ENCODE assay signal across 22 mouse cellular contexts in the genomic region with DNA sequence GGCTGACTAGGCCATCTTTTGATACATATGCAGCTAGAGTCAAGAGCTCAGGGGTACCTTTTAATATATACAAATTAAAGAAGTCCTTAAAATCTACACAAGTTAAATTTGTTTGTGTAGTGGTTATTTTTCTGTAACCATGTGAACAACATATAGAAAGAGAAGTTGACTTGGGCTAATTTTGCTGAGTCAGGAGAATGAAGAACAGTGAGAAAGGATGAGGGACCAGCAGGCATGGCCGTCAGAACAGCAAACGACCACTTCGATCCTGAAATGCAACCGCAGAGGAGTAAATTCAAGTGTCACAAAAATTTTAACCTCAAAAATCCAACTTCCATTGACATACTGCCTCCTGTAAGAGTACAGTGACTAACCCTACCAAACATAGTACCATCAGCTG.
DNase-seq lines count a peak whose midpoint lies in the region; TF ChIP-seq lines count a peak whose summit lies in the region.
"Had no signal": no experiment of that assay in that cellular context is flagged by ENCODE, and none has a peak within 500 bp of the region (broad histone marks: within the 10 kb centered on the region; RNA-seq: fewer than 3 reads in every experiment).

No protein-coding gene starts in this region.

- H3K27me3 ChIP-seq in CH12.LX (replicated peaks), result no peaks in the 10 kb centered on the region
- H3K27me3 ChIP-seq in MEL (ENCODE audit: control insufficient read depth in 1 of 2, insufficient read depth in 2 of 2, low read length in 2 of 2), result no peaks in the 10 kb centered on the region
- H3K27me3 ChIP-seq: Patski had no signal

- H3K36me3 ChIP-seq in CH12.LX (replicated peaks in 1 of 2; ENCODE audit: control insufficient read depth in 1 of 2, insufficient read depth in 1 of 2, low read length in 1 of 2) (no peaks in the 10 kb centered on the region), ES-E14 (ENCODE audit: control insufficient read depth, insufficient read depth, low read length, poor library complexity, severe bottlenecking) (no peaks in the 10 kb centered on the region), MEL (ENCODE audit: control insufficient read depth in 1 of 2, insufficient read depth in 2 of 2, low read length in 2 of 2) (no peaks in the 10 kb centered on the region)
- H3K36me3 ChIP-seq: G1E had no signal

- H3K27ac ChIP-seq in CH12.LX (ENCODE audit: insufficient read depth, low read depth), result no peak overlapping the region
- no peak overlapping the region for H3K27ac ChIP-seq in ES-E14 (ENCODE audit: insufficient read depth, low read depth, low read length, poor library complexity, severe bottlenecking)
- no peak overlapping the region for H3K27ac ChIP-seq in MEL (ENCODE audit: control insufficient read depth, low read depth, low read length)
- no peak overlapping the region for H3K27ac ChIP-seq in layer of hippocampus, adult 2 months

- no peak for TF ChIP-seq RAD21 in CH12.LX (IDR thresholded peaks at IDR 0.05; ENCODE audit: low read depth, low read length)
- TF ChIP-seq RAD21 in MEL (IDR thresholded peaks at IDR 0.05; ENCODE audit: low read depth, low read length), result no peak

- H3K9me3 ChIP-seq in CH12.LX (replicated peaks; ENCODE audit: low read length) (no peaks in the 10 kb centered on the region), ES-E14 (ENCODE audit: control insufficient read depth, insufficient read depth, low read depth, low read length) (no peaks in the 10 kb centered on the region), MEL (replicated peaks; ENCODE audit: insufficient read depth, low read length) (no peaks in the 10 kb centered on the region)
- H3K9me3 ChIP-seq: G1E had no signal

- no peak overlapping the region for H3K9ac ChIP-seq in CH12.LX (ENCODE audit: insufficient read depth, low read depth)
- no peak overlapping the region for H3K9ac ChIP-seq in ES-E14 (ENCODE audit: insufficient read depth, low read depth, low read length, poor library complexity, severe bottlenecking)
- H3K9ac ChIP-seq in MEL (ENCODE audit: control insufficient read depth, low read depth, low read length, poor library complexity, severe bottlenecking), result no peak overlapping the region

- TF ChIP-seq EP300 in CH12.LX (IDR thresholded peaks at IDR 0.05; ENCODE audit: low read length) (no peak), MEL (IDR thresholded peaks at IDR 0.05; ENCODE audit: low read depth in 1 of 2, low read length in 2 of 2) (no peak)

- TF ChIP-seq CTCF in CH12.LX (conservative IDR thresholded peaks at IDR 0.05 in 1 of 2, IDR thresholded peaks at IDR 0.05 in 1 of 2; ENCODE audit: low read depth in 2 of 2, low read length in 2 of 2) (no peak), MEL (IDR thresholded peaks at IDR 0.05 in 2 of 3, conservative IDR thresholded peaks at IDR 0.05 in 1 of 3; ENCODE audit: control insufficient read depth in 1 of 3, insufficient read depth in 1 of 3, low read depth in 2 of 3, low read length in 3 of 3, poor library complexity in 1 of 3, severe bottlenecking in 1 of 3) (no peak)
- no peak for TF ChIP-seq CTCF in layer of hippocampus, adult 2 months (conservative IDR thresholded peaks at IDR 0.05)

- no peaks in the 10 kb centered on the region for H3K79me2 ChIP-seq in CH12.LX (replicated peaks; ENCODE audit: control insufficient read depth, extremely low read depth, insufficient read depth, poor library complexity, severe bottlenecking)
- H3K79me2 ChIP-seq in MEL (ENCODE audit: control insufficient read depth, insufficient read depth, low read length, poor library complexity), result no peaks in the 10 kb centered on the region

- H3K4me2 ChIP-seq in CH12.LX (ENCODE audit: insufficient read depth, low read depth, poor library complexity, severe bottlenecking), result no peak overlapping the region

- in situ Hi-C loops in CH12.LX (cut with MboI; ENCODE audit: low pct_ligation_motif_present, low pct_unique_long_range_greater_than_20kb, low sequenced_read_pairs), result no loop called here
- in situ Hi-C loops in ES-E14 (cut with MboI; ENCODE audit: low sequenced_read_pairs in 2 of 2, unreplicated experiment in 2 of 2), result no loop called here

- DNase-seq in CH12.LX (ENCODE audit: extremely low read depth), result no peak
- no peak for DNase-seq in ES-E14 (ENCODE audit: low read depth, low spot score)
- DNase-seq in MEL (ENCODE audit: low read depth, low spot score), result no peak
- no peak for DNase-seq in c-Kit-positive CD71-positive TER-119-positive erythroid progenitor cells, embryonic 14.5 days (ENCODE audit: low spot score)
- no peak for DNase-seq in layer of hippocampus, adult 2 months (ENCODE audit: low spot score in 2 of 2)
- no peak for DNase-seq in gastrocnemius, postnatal 10 days
- DNase-seq: adrenal gland, adult 2 months; adrenal gland, adult 8-10 months; adrenal gland, postnatal 10 days; adrenal gland, postnatal 14 days; adrenal gland, postnatal 25 days; adrenal gland, postnatal 36 days; B cell, adult 2 months; cerebellum, adult 11 months; cerebellum, adult 11-12 months; cerebellum, adult 18-20 months; cerebellum, adult 2 months; cerebellum, adult 8-10 months; cerebellum, adult 9-10 months; cerebellum, adult 9-11 months had no signal

- no peak for TF ChIP-seq POLR2A in CH12.LX (IDR thresholded peaks at IDR 0.05; ENCODE audit: low read depth, low read length)
- TF ChIP-seq POLR2A in MEL (IDR thresholded peaks at IDR 0.05; ENCODE audit: control insufficient read depth in 1 of 2, insufficient read depth in 1 of 2, low read depth in 1 of 2, low read length in 2 of 2, poor library complexity in 1 of 2), result no peak

- dilution Hi-C loops in CH12.LX (cut with MboI; ENCODE audit: extremely low pct_ligation_motif_present, extremely low pct_unique_long_range_greater_than_20kb, low sequenced_read_pairs), result no loop called here

- no peak overlapping the region for H3K4me3 ChIP-seq in CH12.LX (replicated peaks in 1 of 3; ENCODE audit: low read depth in 2 of 3, low read length in 2 of 3, poor library complexity in 1 of 3)
- no peak overlapping the region for H3K4me3 ChIP-seq in ES-E14 (ENCODE audit: insufficient read depth in 1 of 2, low read depth in 1 of 2, low read length in 2 of 2, poor library complexity in 1 of 2, severe bottlenecking in 1 of 2)
- H3K4me3 ChIP-seq in MEL (ENCODE audit: control insufficient read depth in 1 of 2, insufficient read depth in 1 of 2, low read depth in 2 of 2, low read length in 2 of 2), result no peak overlapping the region
- no peak overlapping the region for H3K4me3 ChIP-seq in layer of hippocampus, adult 2 months

- H3K4me1 ChIP-seq in CH12.LX (ENCODE audit: control insufficient read depth in 1 of 2, insufficient read depth in 2 of 2) (no peaks in the 10 kb centered on the region), ES-E14 (ENCODE audit: control insufficient read depth in 2 of 2, insufficient read depth in 2 of 2, low read length in 2 of 2, poor library complexity in 1 of 2) (no peaks in the 10 kb centered on the region), MEL (ENCODE audit: control insufficient read depth in 1 of 2, insufficient read depth in 2 of 2, low read length in 2 of 2) (no peaks in the 10 kb centered on the region)

TF ChIP-seq in CH12.LX, 34 proteins besides CTCF, POLR2A, EP300 and RAD21:
- TF ChIP-seq SIN3A (IDR thresholded peaks at IDR 0.05; ENCODE audit: low read length), result no peak
- TF ChIP-seq MAFK (IDR thresholded peaks at IDR 0.05; ENCODE audit: insufficient replicate concordance, low read length), result peak; percentile 65
TF ChIP-seq in CH12.LX: peak in this region for 1.

TF ChIP-seq in ES-E14, 5 proteins besides CTCF, POLR2A, EP300 and RAD21:
- no peak for TF ChIP-seq CHD2 (IDR thresholded peaks at IDR 0.05; ENCODE audit: low read depth, low read length)
- no peak for TF ChIP-seq HCFC1 (IDR thresholded peaks at IDR 0.05; ENCODE audit: borderline replicate concordance, insufficient read depth, low read length)
- peak; percentile 88 for TF ChIP-seq MAFK (IDR thresholded peaks at IDR 0.05; ENCODE audit: insufficient read depth, low read depth, low read length)
- no peak for TF ChIP-seq ZC3H11A (IDR thresholded peaks at IDR 0.05; ENCODE audit: borderline replicate concordance, low read depth, low read length)
- TF ChIP-seq ZNF384 (IDR thresholded peaks at IDR 0.05; ENCODE audit: low read depth, low read length), result no peak

TF ChIP-seq in MEL, 35 proteins besides CTCF, POLR2A, EP300 and RAD21:
- TF ChIP-seq MAFK (IDR thresholded peaks at IDR 0.05; ENCODE audit: borderline replicate concordance, low read depth, low read length), result peak; percentile 68; the same call in 1 of the 2 replicates
- TF ChIP-seq SMC3 (IDR thresholded peaks at IDR 0.05; ENCODE audit: low read depth, low read length), result no peak
